Mouse (Mus musculus): Measurements from ENCODE around the gene Dlgap1. TPM values are rescaled to one million over a fixed set of nuclear protein-coding genes. Genes with fewer than 3 reads are reported as not detected.
A peak's percentile ranks its signal among the peaks of the same experiment; 100 is the strongest.

Gene Dlgap1
- total and polyA plus RNA-seq, 3 experiments: 0.39 to 1.6 (median 0.52) TPM

DNA sequence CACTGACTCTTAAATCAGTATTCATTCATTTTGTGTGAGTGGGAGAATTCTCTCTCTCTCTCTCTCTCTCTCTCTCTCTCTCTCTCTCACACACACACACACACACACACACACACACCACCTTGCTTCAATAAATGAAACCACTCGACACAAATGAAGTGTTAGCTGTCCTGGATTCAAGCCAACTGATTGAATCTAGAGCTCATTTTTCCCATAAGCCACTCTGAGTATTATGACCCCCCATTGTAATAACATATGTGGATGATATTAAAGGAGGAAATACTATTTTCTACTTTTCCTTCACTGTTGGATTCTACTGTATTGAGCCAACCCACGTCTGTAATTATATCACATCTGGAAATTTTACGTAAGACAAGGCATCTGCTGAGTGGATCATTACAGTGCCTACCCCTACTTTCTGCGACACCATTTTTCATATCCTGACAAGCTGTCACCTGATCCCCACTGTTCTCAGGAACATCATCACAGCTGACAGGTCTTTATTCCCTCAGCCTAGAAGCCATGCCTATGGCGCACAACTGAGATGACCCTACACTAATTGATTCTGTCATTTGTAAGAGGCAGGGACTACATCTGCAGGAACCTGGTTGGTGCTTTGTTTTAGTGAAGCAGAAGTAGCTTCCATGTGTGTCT lies 645.7 kb downstream of the Dlgap1 start:
- no peak for TF ChIP-seq CTCF (IDR thresholded peaks at IDR 0.05)
- no peak for TF ChIP-seq POLR2A (IDR thresholded peaks at IDR 0.05; ENCODE audit: insufficient read depth, low read depth, low read length)
- no peak for TF ChIP-seq EP300 (IDR thresholded peaks at IDR 0.05; ENCODE audit: insufficient read depth, low read depth, low read length)
- intact Hi-C loops (cut with DNase I): no loop called here
- no peak for DNase-seq
- Histone ChIP-seq H3K9ac (ENCODE audit: low read depth, low read length) (no peak overlapping the region), H3K79me2 (replicated peaks; ENCODE audit: control insufficient read depth, insufficient read depth, low read length) (no peaks in the 10 kb centered on the region), H3K27ac (no peak overlapping the region), H3K27me3 (ENCODE audit: control insufficient read depth, insufficient read depth, low read length) (no peaks in the 10 kb centered on the region), H3K36me3 (ENCODE audit: control insufficient read depth, insufficient read depth, low read length) (no peaks in the 10 kb centered on the region), H3K4me1 (ENCODE audit: control insufficient read depth, insufficient read depth, low read length) (no peaks in the 10 kb centered on the region), H3K4me3 (no peak overlapping the region)
- 64% methylated on average over 5 of the region's 5 CpGs for WGBS

DNA sequence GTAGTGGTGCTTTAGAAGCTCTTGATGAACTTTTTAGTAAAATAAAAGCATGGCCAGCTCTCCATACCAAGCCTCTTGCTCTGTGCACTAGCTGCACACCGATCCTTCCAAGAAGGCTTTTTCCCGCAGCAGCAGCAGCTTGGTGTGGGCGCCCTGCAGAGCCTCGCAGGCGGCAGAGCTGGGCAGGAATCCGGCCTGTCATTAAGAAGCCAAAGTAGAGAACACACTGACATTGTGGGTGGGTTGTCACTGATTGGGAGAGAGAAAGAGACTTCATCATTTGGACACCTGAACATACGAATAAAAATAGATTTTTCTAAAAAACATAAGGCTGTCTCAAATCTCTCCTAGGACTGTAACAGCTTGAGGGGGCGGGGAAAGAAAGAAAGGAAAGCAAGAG lies 653.6 kb downstream of the Dlgap1 start:
- Histone ChIP-seq H3K9ac (ENCODE audit: low read depth, low read length) (no peak overlapping the region), H3K79me2 (replicated peaks; ENCODE audit: control insufficient read depth, insufficient read depth, low read length) (no peaks in the 10 kb centered on the region), H3K27me3 (ENCODE audit: control insufficient read depth, insufficient read depth, low read length) (no peaks in the 10 kb centered on the region), H3K4me1 (ENCODE audit: control insufficient read depth, insufficient read depth, low read length) (no peaks in the 10 kb centered on the region), H3K27ac (no peak overlapping the region), H3K4me3 (no peak overlapping the region), H3K36me3 (ENCODE audit: control insufficient read depth, insufficient read depth, low read length) (no peaks in the 10 kb centered on the region)
- TF ChIP-seq EP300 (IDR thresholded peaks at IDR 0.05; ENCODE audit: insufficient read depth, low read depth, low read length) (no peak), CTCF (IDR thresholded peaks at IDR 0.05) (no peak), POLR2A (IDR thresholded peaks at IDR 0.05; ENCODE audit: insufficient read depth, low read depth, low read length) (no peak)
- no peak for DNase-seq
- intact Hi-C loops (cut with DNase I): no loop called here
- 58% methylated on average over 8 of the region's 8 CpGs for WGBS

DNA sequence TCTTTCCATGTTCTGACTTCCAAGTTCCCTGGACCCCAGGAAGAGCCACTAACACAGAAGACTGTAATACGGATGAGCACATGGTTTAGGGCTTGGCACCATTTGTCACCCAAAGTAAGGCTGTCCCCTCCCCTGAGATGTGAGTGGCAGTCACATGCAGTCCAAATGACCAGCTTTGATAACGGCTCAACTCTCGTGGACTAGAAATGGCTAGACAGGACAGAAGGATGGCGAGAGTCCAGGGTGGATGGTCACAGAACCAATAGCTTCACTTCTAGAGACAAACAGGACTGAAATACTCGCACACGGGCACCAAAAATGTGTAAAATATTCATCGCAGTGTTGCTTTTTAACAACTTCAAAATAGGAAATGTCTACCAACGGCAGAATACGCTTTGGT lies 657.5 kb downstream of the Dlgap1 start:
- DNase-seq: no peak
- no peak overlapping the region for H3K9ac ChIP-seq (ENCODE audit: low read depth, low read length)
- no peak for TF ChIP-seq POLR2A (IDR thresholded peaks at IDR 0.05; ENCODE audit: insufficient read depth, low read depth, low read length)
- TF ChIP-seq CTCF (IDR thresholded peaks at IDR 0.05): no peak
- TF ChIP-seq EP300 (IDR thresholded peaks at IDR 0.05; ENCODE audit: insufficient read depth, low read depth, low read length): no peak
- intact Hi-C loops (cut with DNase I): no loop called here
- H3K27me3 ChIP-seq (ENCODE audit: control insufficient read depth, insufficient read depth, low read length): no peaks in the 10 kb centered on the region
- H3K36me3 ChIP-seq (ENCODE audit: control insufficient read depth, insufficient read depth, low read length): no peaks in the 10 kb centered on the region
- no peaks in the 10 kb centered on the region for H3K4me1 ChIP-seq (ENCODE audit: control insufficient read depth, insufficient read depth, low read length)
- H3K4me3 ChIP-seq: no peak overlapping the region
- 79% methylated on average over 9 of the region's 9 CpGs for WGBS
- H3K27ac ChIP-seq: no peak overlapping the region
- no peaks in the 10 kb centered on the region for H3K79me2 ChIP-seq (replicated peaks; ENCODE audit: control insufficient read depth, insufficient read depth, low read length)

DNA sequence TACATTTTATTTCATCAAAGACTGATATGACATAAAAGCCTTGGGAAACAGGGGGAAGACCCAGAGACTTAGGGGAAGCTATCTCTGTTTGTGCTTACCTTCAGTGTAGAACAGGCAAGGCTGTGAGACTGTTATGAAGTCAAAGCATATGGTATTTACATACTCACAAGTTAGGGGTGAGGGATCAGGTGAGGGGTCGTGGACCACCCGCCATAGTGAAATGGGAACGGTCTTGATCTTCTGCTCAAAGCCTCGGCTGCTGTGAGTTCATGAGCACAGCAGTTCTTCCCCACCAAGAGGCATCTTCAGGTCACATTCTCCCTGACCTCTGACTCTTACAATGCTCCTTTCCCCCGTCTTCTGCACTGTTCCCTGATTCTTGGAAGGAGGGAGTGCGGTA lies 658.1 kb downstream of the Dlgap1 start:
- WGBS: 80% methylated on average over 6 of the region's 6 CpGs
- intact Hi-C loops (cut with DNase I): no loop called here
- no peaks in the 10 kb centered on the region for H3K36me3 ChIP-seq (ENCODE audit: control insufficient read depth, insufficient read depth, low read length)
- TF ChIP-seq EP300 (IDR thresholded peaks at IDR 0.05; ENCODE audit: insufficient read depth, low read depth, low read length) (no peak), POLR2A (IDR thresholded peaks at IDR 0.05; ENCODE audit: insufficient read depth, low read depth, low read length) (no peak), CTCF (IDR thresholded peaks at IDR 0.05) (no peak)
- H3K9ac ChIP-seq (ENCODE audit: low read depth, low read length): no peak overlapping the region
- H3K79me2 ChIP-seq (replicated peaks; ENCODE audit: control insufficient read depth, insufficient read depth, low read length): no peaks in the 10 kb centered on the region
- H3K4me1 ChIP-seq (ENCODE audit: control insufficient read depth, insufficient read depth, low read length): no peaks in the 10 kb centered on the region
- DNase-seq: no peak
- H3K27me3 ChIP-seq (ENCODE audit: control insufficient read depth, insufficient read depth, low read length): no peaks in the 10 kb centered on the region
- no peak overlapping the region for H3K4me3 ChIP-seq
- H3K27ac ChIP-seq: no peak overlapping the region

DNA sequence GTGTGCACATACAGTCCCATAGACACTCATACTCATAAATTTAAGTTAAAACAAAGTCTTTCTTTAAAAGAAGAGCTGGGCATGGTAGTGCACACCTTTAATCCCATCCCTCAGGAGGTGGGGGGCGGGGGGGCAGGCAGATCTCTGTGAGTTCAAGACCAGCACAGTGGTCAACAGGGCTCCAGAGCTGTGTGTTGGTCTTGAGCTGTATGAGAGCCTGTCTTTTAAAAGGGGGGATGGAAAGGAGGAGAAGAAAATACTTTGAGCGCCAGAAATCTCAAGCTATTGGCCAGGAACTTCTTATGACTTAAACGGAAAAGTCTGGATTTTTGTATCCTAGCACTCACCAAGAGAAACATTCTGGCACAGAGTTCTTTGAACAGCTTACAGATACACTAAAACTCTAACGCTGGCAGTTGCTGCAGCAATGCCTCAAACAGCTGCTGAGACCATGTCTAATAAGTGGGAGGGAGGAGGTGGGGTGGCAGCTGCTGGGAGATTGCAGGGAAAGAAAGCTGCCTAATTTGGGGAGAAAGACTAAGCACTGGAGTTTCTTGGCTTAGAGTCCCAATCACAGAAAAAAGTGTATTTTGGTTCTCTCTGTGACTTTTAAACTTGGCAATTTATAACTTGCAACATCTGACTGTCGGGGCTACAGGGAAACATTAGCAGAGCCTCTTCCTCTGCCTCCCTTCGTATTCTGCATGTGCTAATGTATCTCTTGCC lies 660.9 kb downstream of the Dlgap1 start:
- TF ChIP-seq POLR2A (IDR thresholded peaks at IDR 0.05; ENCODE audit: insufficient read depth, low read depth, low read length) (no peak), CTCF (IDR thresholded peaks at IDR 0.05) (no peak), EP300 (IDR thresholded peaks at IDR 0.05; ENCODE audit: insufficient read depth, low read depth, low read length) (no peak)
- H3K27me3 ChIP-seq (ENCODE audit: control insufficient read depth, insufficient read depth, low read length): no peaks in the 10 kb centered on the region
- H3K27ac ChIP-seq: no peak overlapping the region
- H3K4me1 ChIP-seq (ENCODE audit: control insufficient read depth, insufficient read depth, low read length): no peaks in the 10 kb centered on the region
- WGBS: 47% methylated on average over 6 of the region's 6 CpGs
- intact Hi-C loops (cut with DNase I): loop anchor here (5.0 kb wide), 1 partner anchor 103 kb away; no protein-coding TSS in a partner anchor
- H3K36me3 ChIP-seq (ENCODE audit: control insufficient read depth, insufficient read depth, low read length): no peaks in the 10 kb centered on the region
- no peak overlapping the region for H3K4me3 ChIP-seq
- peak; percentile 17 to 35 for DNase-seq
- no peak overlapping the region for H3K9ac ChIP-seq (ENCODE audit: low read depth, low read length)
- no peaks in the 10 kb centered on the region for H3K79me2 ChIP-seq (replicated peaks; ENCODE audit: control insufficient read depth, insufficient read depth, low read length)

All from heart, adult 2 months (tissue).